Mouse (Mus musculus) liver, embryonic 15.5 days (tissue): ENCODE measurements around the gene Gm11238. TPM values are rescaled to one million over a fixed set of nuclear protein-coding genes. Genes with fewer than 3 reads are reported as not detected.
"Not testable (repeated sequence)": the region's sequence is repeated elsewhere in the genome, so short reads cannot be mapped to it uniquely, and the experiment has no call there.

Experiments used
- ATAC-seq: fragments of 200-750 bp; cut with Nextera tagmentation; 2 replicates; pipeline ENCODE4 v1.8.0; 2017; ENCODE audit warnings: moderate number of reproducible peaks, mild to moderate bottlenecking, moderate library complexity; ENCODE audit not compliant: insufficient read depth
- H3K27ac ChIP-seq: fragments of 300-500 bp; sonication (generic); replicated peaks from 2 replicates; pipeline ENCODE4 v1.5.1; 2015; ENCODE audit warnings: mild to moderate bottlenecking, inconsistent platforms
- H3K27me3 ChIP-seq: fragments of 300-500 bp; sonication (generic); 2 replicates; pipeline ENCODE4 v1.6.1; 2015; ENCODE audit warnings: mild to moderate bottlenecking, inconsistent platforms
- H3K36me3 ChIP-seq: fragments of 300-500 bp; sonication (generic); replicated peaks from 2 replicates; pipeline ENCODE4 v1.6.1; 2015; ENCODE audit warnings: moderate library complexity, mild to moderate bottlenecking, inconsistent platforms
- H3K4me1 ChIP-seq: fragments of 300-500 bp; sonication (generic); replicated peaks from 2 replicates; pipeline ENCODE4 v1.6.1; 2015; ENCODE audit warnings: inconsistent platforms
- H3K4me2 ChIP-seq: fragments of 300-500 bp; sonication (generic); 2 replicates; pipeline ENCODE4 v1.6.1; 2015; ENCODE audit warnings: moderate library complexity, mild to moderate bottlenecking, inconsistent platforms
- H3K4me3 ChIP-seq: fragments of 300-500 bp; sonication (generic); replicated peaks from 2 replicates; pipeline ENCODE4 v1.5.1; 2015; ENCODE audit warnings: mild to moderate bottlenecking, inconsistent platforms
- H3K9ac ChIP-seq: fragments of 300-500 bp; sonication (generic); 2 replicates; pipeline ENCODE4 v1.6.1; 2015; ENCODE audit warnings: moderate library complexity, mild to moderate bottlenecking, inconsistent platforms
- H3K9me3 ChIP-seq: fragments of 300-500 bp; sonication (generic); replicated peaks from 2 replicates; pipeline ENCODE4 v1.6.1; 2016; ENCODE audit warnings: inconsistent platforms
- WGBS: fragments of 180-500 bp; shearing (Covaris S2); methylation state at CpG from one replicate; pipeline ENCODE4 v1.1.7; 2015; ENCODE audit warnings: mixed read lengths; ENCODE audit not compliant: insufficient replicate concordance; 5-methylcytosine and 5-hydroxymethylcytosine counted together
- polyA plus RNA-seq: library from polyadenylated mRNA; unstranded; fragments of >200 nt; fragmentation: Nextera tagmentation; extraction: Ambion mirVana; gene quantifications from 2 replicates; pipeline ENCODE4 v1.2.1, GENCODE M21; 2015

Gm11238 gene
- polyA plus RNA-seq = not detected in 2 replicates

- no CpG with 5 or more reads among the region's 3 CpGs for WGBS
- H3K4me1 ChIP-seq, H3K27me3 ChIP-seq, H3K9ac ChIP-seq, H3K4me3 ChIP-seq, ATAC-seq, H3K36me3 ChIP-seq, H3K27ac ChIP-seq, H3K9me3 ChIP-seq, H3K4me2 ChIP-seq: not testable (repeated sequence)
Measured at GRCm38 (mm10) chr4:73607581-73607980, at the start of gene Gm11238. Gene Gm11238 (plus strand): TSS chr4:73607881.

DNA sequence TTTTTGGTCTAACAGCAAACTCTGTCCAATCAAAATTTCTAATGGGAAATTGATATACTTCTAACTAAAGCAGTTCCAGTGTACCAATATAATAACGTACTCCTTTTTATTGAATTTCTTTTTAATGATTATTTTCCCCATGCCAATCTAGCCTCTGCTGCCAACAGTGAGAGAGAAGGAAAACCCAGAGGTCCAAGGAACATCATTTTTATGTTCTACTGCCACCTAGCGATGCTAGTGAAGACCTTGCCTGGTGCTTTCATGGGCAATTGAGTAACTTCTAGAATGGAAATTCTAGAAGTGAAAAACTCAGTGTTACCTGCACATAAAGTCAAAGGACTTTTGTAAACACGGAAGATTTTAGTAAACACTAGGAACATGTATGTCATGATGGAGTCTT is 8.4 kb upstream of the Gm11238 start:
- ATAC-seq = no peak
- no peak overlapping the region for H3K27ac ChIP-seq
- 8% methylated on average over 3 of the region's 3 CpGs for WGBS

DNA sequence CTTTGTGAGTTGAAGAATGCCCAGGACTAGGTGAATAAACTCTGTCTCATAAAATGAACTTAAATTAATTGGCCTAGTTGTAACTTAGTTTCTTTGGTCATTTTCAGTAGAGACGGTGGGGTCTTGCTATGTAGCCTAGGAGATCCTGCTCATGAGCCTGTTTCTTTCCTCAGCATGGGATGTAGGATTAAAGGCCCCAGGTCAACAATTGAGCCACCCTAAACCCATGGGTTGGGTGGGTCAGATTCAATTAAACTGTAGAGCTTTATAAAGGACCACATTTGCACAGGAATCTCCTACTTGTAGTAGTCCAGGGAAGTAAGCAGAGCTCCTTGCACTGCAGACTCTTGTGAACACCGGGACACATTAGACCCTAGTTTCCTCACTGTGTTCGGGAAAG is 15.0 kb downstream of the Gm11238 start, which contains the start of gene Gm11237:
TSS of gene Gm11237 (plus strand) at position 301 of the 400 bp plus-strand sequence.
- H3K27me3 ChIP-seq, H3K9me3 ChIP-seq, ATAC-seq, H3K36me3 ChIP-seq, H3K4me2 ChIP-seq, H3K4me3 ChIP-seq, H3K27ac ChIP-seq, H3K4me1 ChIP-seq, H3K9ac ChIP-seq: not testable (repeated sequence)
- WGBS = no CpG with 5 or more reads among the region's 3 CpGs

More for the DNA sequence above, 8.4 kb upstream of the Gm11238 start:
- no peak overlapping the region for H3K4me3 ChIP-seq
- no peaks in the 10 kb centered on the region for H3K27me3 ChIP-seq
- no peaks in the 10 kb centered on the region for H3K4me1 ChIP-seq
- no peaks in the 10 kb centered on the region for H3K36me3 ChIP-seq
- no peaks in the 10 kb centered on the region for H3K9me3 ChIP-seq
- H3K4me2 ChIP-seq = no peak overlapping the region
- no peak overlapping the region for H3K9ac ChIP-seq

- no CpG with 5 or more reads among the region's 4 CpGs for WGBS
- not testable (repeated sequence) for H3K27me3 ChIP-seq, H3K4me2 ChIP-seq, H3K9me3 ChIP-seq, H3K9ac ChIP-seq, H3K4me3 ChIP-seq, H3K4me1 ChIP-seq, H3K36me3 ChIP-seq, H3K27ac ChIP-seq, ATAC-seq
Measured at GRCm38 (mm10) chr4:73637821-73638220, 30.1 kb downstream of the Gm11238 start, which contains the start of gene Gm11236. Gene Gm11236 (plus strand): TSS chr4:73638121.

GRCm38 (mm10) chr4:73661864-73662263 is 54.2 kb downstream of the Gm11238 start:
- not testable (repeated sequence) for H3K9me3 ChIP-seq, H3K4me1 ChIP-seq, H3K36me3 ChIP-seq, H3K4me3 ChIP-seq, H3K4me2 ChIP-seq, H3K27me3 ChIP-seq, ATAC-seq, H3K27ac ChIP-seq, H3K9ac ChIP-seq
- 60% methylated on average over 4 of the region's 4 CpGs for WGBS

DNA sequence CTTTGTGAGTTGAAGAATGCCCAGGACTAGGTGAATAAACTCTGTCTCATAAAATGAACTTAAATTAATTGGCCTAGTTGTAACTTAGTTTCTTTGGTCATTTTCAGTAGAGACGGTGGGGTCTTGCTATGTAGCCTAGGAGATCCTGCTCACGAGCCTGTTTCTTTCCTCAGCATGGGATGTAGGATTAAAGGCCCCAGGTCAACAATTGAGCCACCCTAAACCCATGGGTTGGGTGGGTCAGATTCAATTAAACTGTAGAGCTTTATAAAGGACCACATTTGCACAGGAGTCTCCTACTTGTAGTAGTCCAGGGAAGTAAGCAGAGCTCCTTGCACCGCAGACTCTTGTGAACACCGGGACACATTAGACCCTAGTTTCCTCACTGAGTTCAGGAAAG is 60.4 kb downstream of the Gm11238 start, which contains the start of gene Gm11239:
TSS of gene Gm11239 (plus strand) at position 301 of the 400 bp plus-strand sequence.
- not testable (repeated sequence) for H3K27me3 ChIP-seq, ATAC-seq, H3K4me3 ChIP-seq, H3K27ac ChIP-seq, H3K4me2 ChIP-seq, H3K9me3 ChIP-seq, H3K36me3 ChIP-seq, H3K9ac ChIP-seq, H3K4me1 ChIP-seq
- WGBS = no CpG with 5 or more reads among the region's 4 CpGs

DNA sequence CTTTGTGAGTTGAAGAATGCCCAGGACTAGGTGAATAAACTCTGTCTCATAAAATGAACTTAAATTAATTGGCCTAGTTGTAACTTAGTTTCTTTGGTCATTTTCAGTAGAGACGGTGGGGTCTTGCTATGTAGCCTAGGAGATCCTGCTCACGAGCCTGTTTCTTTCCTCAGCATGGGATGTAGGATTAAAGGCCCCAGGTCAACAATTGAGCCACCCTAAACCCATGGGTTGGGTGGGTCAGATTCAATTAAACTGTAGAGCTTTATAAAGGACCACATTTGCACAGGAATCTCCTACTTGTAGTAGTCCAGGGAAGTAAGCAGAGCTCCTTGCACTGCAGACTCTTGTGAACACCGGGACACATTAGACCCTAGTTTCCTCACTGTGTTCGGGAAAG is 75.5 kb downstream of the Gm11238 start, which contains the start of gene Gm428:
TSS of gene Gm428 (plus strand) at position 301 of the 400 bp plus-strand sequence.
- H3K27ac ChIP-seq, ATAC-seq: not testable (repeated sequence)
- 80% methylated on average over 1 of the region's 4 CpGs for WGBS

More for the DNA sequence above, 75.5 kb downstream of the Gm11238 start, which contains the start of gene Gm428:
- H3K9me3 ChIP-seq, H3K4me3 ChIP-seq, H3K4me2 ChIP-seq, H3K9ac ChIP-seq, H3K27me3 ChIP-seq, H3K4me1 ChIP-seq, H3K36me3 ChIP-seq: not testable (repeated sequence)

Other genes starting within 250 kb of the Gm11238 start
- gene Gm11487, start 202.8 kb upstream of the Gm11238 start, polyA plus RNA-seq = not detected in 2 replicates
- gene Gm11237, start 15.1 kb downstream of the Gm11238 start, polyA plus RNA-seq = not detected in 2 replicates
- not detected in 2 replicates for gene Gm11236, start 30.2 kb downstream of the Gm11238 start, polyA plus RNA-seq
- gene Gm11239, start 60.5 kb downstream of the Gm11238 start, polyA plus RNA-seq = not detected in 2 replicates
- not detected in 2 replicates for gene Gm428, start 75.6 kb downstream of the Gm11238 start, polyA plus RNA-seq
- gene Rasef, start 183.1 kb downstream of the Gm11238 start, polyA plus RNA-seq = 0.03 and 0.07 TPM in 2 replicates